Mouse (Mus musculus) stomach, embryonic 15.5 days (tissue): ENCODE data around the gene Tex14. TPM values are rescaled to one million over a fixed set of nuclear protein-coding genes. Genes with fewer than 3 reads are reported as not detected.
"Not testable (repeated sequence)": the region's sequence is repeated elsewhere in the genome, so short reads cannot be mapped to it uniquely, and the experiment has no call there.

ENCODE experiments used
- ATAC-seq: fragments of 200-750 bp; cut with Nextera tagmentation; 2 replicates; pipeline ENCODE4 v1.8.0; 2017; ENCODE audit warnings: low read depth, moderate number of reproducible peaks, moderate TSS enrichment; ENCODE audit not compliant: insufficient read depth, low FRiP score
- H3K27ac ChIP-seq: fragments of 300-500 bp; sonication (generic); 2 replicates; pipeline ENCODE4 v1.5.1; 2015; ENCODE audit warnings: mild to moderate bottlenecking, inconsistent platforms
- H3K27me3 ChIP-seq: fragments of 300-500 bp; sonication (generic); replicated peaks from 2 replicates; pipeline ENCODE4 v1.6.1; 2015; ENCODE audit warnings: inconsistent platforms
- H3K36me3 ChIP-seq: fragments of 300-500 bp; sonication (generic); 2 replicates; pipeline ENCODE4 v1.6.1; 2015; ENCODE audit warnings: inconsistent platforms
- H3K4me1 ChIP-seq: fragments of 300-500 bp; sonication (generic); 2 replicates; pipeline ENCODE4 v1.6.1; 2015; ENCODE audit warnings: inconsistent platforms
- H3K4me2 ChIP-seq: fragments of 300-500 bp; sonication (generic); 2 replicates; pipeline ENCODE4 v1.6.1; 2015; ENCODE audit warnings: mild to moderate bottlenecking, inconsistent platforms
- H3K4me3 ChIP-seq: fragments of 300-500 bp; sonication (generic); replicated peaks from 2 replicates; pipeline ENCODE4 v1.5.1; 2015; ENCODE audit warnings: inconsistent platforms
- H3K9ac ChIP-seq: fragments of 300-500 bp; sonication (generic); 2 replicates; pipeline ENCODE4 v1.6.1; 2015; ENCODE audit warnings: inconsistent platforms
- H3K9me3 ChIP-seq: fragments of 300-500 bp; sonication (generic); 2 replicates; pipeline ENCODE4 v1.6.1; 2016; ENCODE audit warnings: inconsistent platforms
- WGBS: fragments of 180-500 bp; shearing (Covaris S2); methylation state at CpG from one replicate; pipeline ENCODE4 v1.1.7; 2015; 5-methylcytosine and 5-hydroxymethylcytosine counted together
- polyA plus RNA-seq: library from polyadenylated mRNA; unstranded; fragments of >200 nt; fragmentation: Nextera tagmentation; extraction: Ambion mirVana; gene quantifications from 2 replicates; pipeline ENCODE4 v1.2.1, GENCODE M21; 2015

Tex14 gene
- polyA plus RNA-seq, 1 experiment from 2014 or later: 0.59 TPM

GRCm38 (mm10) chr11:87404111-87404853 is 583 bp upstream of the Tex14 start:
- H3K36me3 ChIP-seq: no peaks in the 10 kb centered on the region
- no peaks in the 10 kb centered on the region for H3K27me3 ChIP-seq
- no peaks in the 10 kb centered on the region for H3K9me3 ChIP-seq
- H3K4me1 ChIP-seq: 0 out of 2 replicates have a peak, but pooled peaks cover 4% of the 10 kb centered on the region
- peak overlapping the region; percentile 95 for H3K27ac ChIP-seq
- H3K4me2 ChIP-seq: peak overlapping the region; percentile 73
- H3K4me3 ChIP-seq: peak overlapping the region; percentile 68
- 1% methylated on average over 58 of the region's 58 CpGs for WGBS
- ATAC-seq: peak; percentile 89
- H3K9ac ChIP-seq: peak overlapping the region; percentile 54; the same call in 1 of the 2 replicates

GRCm38 (mm10) chr11:87413412-87413811 is 8.5 kb downstream of the Tex14 start:
- 63% methylated on average over 3 of the region's 3 CpGs for WGBS
- not testable (repeated sequence) for H3K4me2 ChIP-seq, H3K9ac ChIP-seq, H3K27me3 ChIP-seq, H3K9me3 ChIP-seq, H3K4me3 ChIP-seq, ATAC-seq, H3K27ac ChIP-seq, H3K36me3 ChIP-seq, H3K4me1 ChIP-seq

GRCm38 (mm10) chr11:87416120-87416519 is 11.3 kb downstream of the Tex14 start:
- ATAC-seq: no peak
- 41% methylated on average over 5 of the region's 5 CpGs for WGBS
- Histone ChIP-seq H3K4me1 (no peaks in the 10 kb centered on the region), H3K27ac (no peak overlapping the region), H3K9me3 (no peaks in the 10 kb centered on the region), H3K36me3 (no peaks in the 10 kb centered on the region), H3K9ac (no peak overlapping the region), H3K27me3 (no peaks in the 10 kb centered on the region), H3K4me2 (no peak overlapping the region), H3K4me3 (no peak overlapping the region)

GRCm38 (mm10) chr11:87420861-87421260 is 16.0 kb downstream of the Tex14 start:
- Histone ChIP-seq H3K27ac (no peak overlapping the region), H3K9me3 (no peaks in the 10 kb centered on the region), H3K9ac (no peak overlapping the region), H3K4me2 (no peak overlapping the region), H3K4me3 (no peak overlapping the region), H3K36me3 (no peaks in the 10 kb centered on the region), H3K4me1 (no peaks in the 10 kb centered on the region), H3K27me3 (no peaks in the 10 kb centered on the region)
- no peak for ATAC-seq

GRCm38 (mm10) chr11:87421760-87422201 is 16.9 kb downstream of the Tex14 start:
- WGBS: 8% methylated on average over 6 of the region's 6 CpGs
- Histone ChIP-seq H3K9ac (peak overlapping the region; percentile 6; the same call in 1 of the 2 replicates), H3K27me3 (no peaks in the 10 kb centered on the region), H3K4me3 (peak overlapping the region; percentile 38), H3K4me1 (no peaks in the 10 kb centered on the region), H3K9me3 (no peaks in the 10 kb centered on the region), H3K27ac (peak overlapping the region; percentile 86), H3K4me2 (peak overlapping the region; percentile 61), H3K36me3 (no peaks in the 10 kb centered on the region)
- ATAC-seq: no peak

GRCm38 (mm10) chr11:87422511-87423340 is 17.9 kb downstream of the Tex14 start:
- peak overlapping the region; percentile 61 for H3K4me2 ChIP-seq
- no peaks in the 10 kb centered on the region for H3K9me3 ChIP-seq
- ATAC-seq: peak; percentile 80
- peak overlapping the region; percentile 6; the same call in 1 of the 2 replicates for H3K9ac ChIP-seq
- H3K4me3 ChIP-seq: peak overlapping the region; percentile 38
- no peaks in the 10 kb centered on the region for H3K4me1 ChIP-seq
- H3K36me3 ChIP-seq: no peaks in the 10 kb centered on the region
- H3K27me3 ChIP-seq: no peaks in the 10 kb centered on the region
- peak overlapping the region; percentile 86 for H3K27ac ChIP-seq
- under 1% methylated on average over 26 of the region's 26 CpGs for WGBS

- Histone ChIP-seq H3K27me3 (no peaks in the 10 kb centered on the region), H3K4me2 (no peak overlapping the region), H3K27ac (peak overlapping the region; percentile 74), H3K9me3 (no peaks in the 10 kb centered on the region), H3K4me3 (no peak overlapping the region), H3K9ac (no peak overlapping the region), H3K4me1 (no peaks in the 10 kb centered on the region), H3K36me3 (no peaks in the 10 kb centered on the region)
- 40% methylated on average over 6 of the region's 6 CpGs for WGBS
- ATAC-seq: no peak
These were observed 18.9 kb downstream of the Tex14 start for GRCm38 (mm10) chr11:87423551-87424325.

GRCm38 (mm10) chr11:87426121-87426449 is 21.2 kb downstream of the Tex14 start:
- H3K27ac ChIP-seq: peak overlapping the region; percentile 73
- H3K4me3 ChIP-seq: peak overlapping the region; percentile 39
- ATAC-seq: no peak
- no peaks in the 10 kb centered on the region for H3K36me3 ChIP-seq
- no peaks in the 10 kb centered on the region for H3K9me3 ChIP-seq
- no peak overlapping the region for H3K9ac ChIP-seq
- WGBS: 1% methylated on average over 7 of the region's 7 CpGs
- H3K4me1 ChIP-seq: no peaks in the 10 kb centered on the region
- H3K27me3 ChIP-seq: no peaks in the 10 kb centered on the region
- H3K4me2 ChIP-seq: peak overlapping the region; percentile 52

- not testable (repeated sequence) for H3K4me1 ChIP-seq, H3K36me3 ChIP-seq, H3K27me3 ChIP-seq, H3K9ac ChIP-seq, H3K9me3 ChIP-seq
- peak; percentile 88 for ATAC-seq
- H3K27ac ChIP-seq: peak overlapping the region; percentile 73
- H3K4me2 ChIP-seq: peak overlapping the region; percentile 52
- peak overlapping the region; percentile 39 for H3K4me3 ChIP-seq
- whole genome bisulfite sequencing: under 1% methylated on average over 24 of the region's 24 CpGs
These were observed 21.8 kb downstream of the Tex14 start for GRCm38 (mm10) chr11:87426450-87427250.

- no peaks in the 10 kb centered on the region for H3K27me3 ChIP-seq
- ATAC-seq: no peak
- H3K4me2 ChIP-seq: no peak overlapping the region
- H3K4me1 ChIP-seq: no peaks in the 10 kb centered on the region
- no peaks in the 10 kb centered on the region for H3K9me3 ChIP-seq
- no peak overlapping the region for H3K9ac ChIP-seq
- H3K4me3 ChIP-seq: no peak overlapping the region
- H3K36me3 ChIP-seq: no peaks in the 10 kb centered on the region
- peak overlapping the region; percentile 68; the same call in 1 of the 2 replicates for H3K27ac ChIP-seq
- 15% methylated on average over 1 of the region's 1 CpGs for WGBS
These were observed 22.6 kb downstream of the Tex14 start for GRCm38 (mm10) chr11:87427273-87428050.
